Mouse (Mus musculus): ENCODE results near the gene Xlr5b.
"Not testable (repeated sequence)": the region's sequence is repeated elsewhere in the genome, so short reads cannot be mapped to it uniquely, and the experiment has no call there.

The Xlr5b gene

DNA sequence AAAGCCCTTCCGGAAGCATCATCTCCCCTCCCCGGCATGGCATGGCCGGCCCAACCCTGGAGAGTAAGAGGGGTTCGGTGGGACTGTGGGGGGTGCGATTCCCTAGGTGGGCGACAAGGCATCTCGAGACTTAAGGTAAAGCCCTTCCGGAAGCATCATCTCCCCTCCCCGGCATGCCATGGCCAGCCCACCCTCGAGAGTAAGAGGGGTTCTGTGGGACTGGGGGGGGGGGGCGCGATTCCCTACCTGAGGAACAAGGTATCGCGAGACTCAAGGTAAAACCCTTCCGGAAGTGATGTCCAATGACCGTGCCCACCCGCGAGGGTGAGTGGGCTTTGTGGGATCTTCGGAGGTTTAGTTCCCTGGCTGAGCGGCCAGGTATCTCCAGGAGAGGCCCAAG lies at the start of gene Xlr5b:
Xlr5b (plus strand) TSS at position 301 of the 400 bp plus-strand sequence.
- DNase-seq (ENCODE audit: low read depth, low spot score) = not testable (repeated sequence)

DNA sequence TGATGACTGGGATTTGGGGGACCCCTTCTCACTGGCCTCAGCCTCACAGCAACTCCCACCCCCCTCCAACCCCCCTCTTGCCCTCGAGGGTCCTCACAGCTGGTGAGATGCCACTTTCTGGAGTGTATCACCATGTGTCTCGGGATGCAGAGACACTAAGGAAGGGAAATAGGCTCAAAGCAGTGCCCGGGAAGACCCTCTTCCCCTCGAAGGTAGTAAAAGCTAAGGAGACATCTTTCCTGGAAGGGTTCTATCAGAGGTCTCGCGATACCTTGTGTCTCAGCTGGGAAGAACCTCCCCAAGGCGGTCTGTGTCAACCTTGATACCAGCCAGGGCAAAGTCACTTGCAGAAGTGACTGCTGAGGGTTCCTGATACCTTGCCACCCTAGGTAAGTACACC lies 31.8 kb upstream of the Xlr5b start, which contains the start of gene Gm14685:
Gm14685 (plus strand) TSS at position 301 of the 400 bp plus-strand sequence.
- DNase-seq (ENCODE audit: low read depth, low spot score) = not testable (repeated sequence)

DNA sequence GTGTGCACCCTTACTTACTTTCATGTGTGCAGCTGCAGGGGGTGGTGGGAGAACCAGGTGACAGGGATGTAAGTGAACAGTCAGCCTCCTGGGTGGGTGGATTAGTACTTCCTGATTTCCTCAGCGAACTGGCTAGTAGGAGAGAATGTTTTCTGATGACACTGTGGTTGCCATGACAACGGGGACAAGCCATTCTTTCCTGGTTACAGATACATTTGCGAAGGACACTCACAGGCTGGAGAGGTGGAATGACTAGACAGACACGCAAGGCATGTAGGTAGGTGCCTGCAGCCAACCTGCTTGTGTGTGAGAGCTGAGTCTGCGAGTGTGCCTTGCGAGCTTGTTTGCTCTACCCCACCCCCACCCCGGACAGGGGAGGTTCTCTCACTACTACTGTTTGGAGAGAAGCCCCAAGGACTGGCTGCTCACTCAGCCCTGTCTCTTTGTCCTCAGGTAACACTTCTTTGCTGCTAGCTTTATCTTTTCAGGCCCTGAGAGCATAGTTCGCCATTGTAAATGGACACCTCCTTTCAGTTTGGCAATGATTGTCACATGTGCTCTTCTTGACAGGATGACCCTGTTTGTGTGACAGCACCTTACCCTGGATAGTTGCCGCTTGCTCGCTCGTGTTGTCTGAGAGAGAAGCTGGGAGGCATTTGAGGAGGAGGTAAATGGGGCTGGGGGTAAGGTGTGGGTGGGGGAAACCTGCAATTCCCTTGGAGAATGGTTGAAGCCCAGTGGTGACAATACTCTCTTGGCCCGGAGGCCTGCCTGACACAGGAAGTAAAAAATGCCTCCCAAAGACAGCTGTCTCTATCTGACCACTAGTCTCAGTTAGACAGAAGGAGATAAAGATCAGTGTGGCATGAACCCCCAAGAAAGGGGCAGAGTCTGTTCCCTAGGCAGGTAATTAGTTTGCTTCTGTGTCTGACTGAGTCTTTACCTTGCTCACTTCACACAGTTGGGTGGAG lies 25.5 kb upstream of the Xlr5b start:
- DNase-seq (ENCODE audit: low read depth, low spot score) = not testable (repeated sequence)

DNA sequence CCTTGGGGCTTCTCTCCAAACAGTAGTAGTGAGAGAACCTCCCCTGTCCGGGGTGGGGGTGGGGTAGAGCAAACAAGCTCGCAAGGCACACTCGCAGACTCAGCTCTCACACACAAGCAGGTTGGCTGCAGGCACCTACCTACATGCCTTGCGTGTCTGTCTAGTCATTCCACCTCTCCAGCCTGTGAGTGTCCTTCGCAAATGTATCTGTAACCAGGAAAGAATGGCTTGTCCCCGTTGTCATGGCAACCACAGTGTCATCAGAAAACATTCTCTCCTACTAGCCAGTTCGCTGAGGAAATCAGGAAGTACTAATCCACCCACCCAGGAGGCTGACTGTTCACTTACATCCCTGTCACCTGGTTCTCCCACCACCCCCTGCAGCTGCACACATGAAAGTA lies 5.4 kb upstream of the Xlr5b start:
- DNase-seq (ENCODE audit: low read depth, low spot score) = not testable (repeated sequence)

DNA sequence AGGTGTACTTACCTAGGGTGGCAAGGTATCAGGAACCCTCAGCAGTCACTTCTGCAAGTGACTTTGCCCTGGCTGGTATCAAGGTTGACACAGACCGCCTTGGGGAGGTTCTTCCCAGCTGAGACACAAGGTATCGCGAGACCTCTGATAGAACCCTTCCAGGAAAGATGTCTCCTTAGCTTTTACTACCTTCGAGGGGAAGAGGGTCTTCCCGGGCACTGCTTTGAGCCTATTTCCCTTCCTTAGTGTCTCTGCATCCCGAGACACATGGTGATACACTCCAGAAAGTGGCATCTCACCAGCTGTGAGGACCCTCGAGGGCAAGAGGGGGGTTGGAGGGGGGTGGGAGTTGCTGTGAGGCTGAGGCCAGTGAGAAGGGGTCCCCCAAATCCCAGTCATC lies 754 bp downstream of the Xlr5b start, which contains the start of gene DXBay18:
DXBay18 (minus strand) TSS at position 101 of the 400 bp plus-strand sequence.
- not testable (repeated sequence) for DNase-seq (ENCODE audit: low read depth, low spot score)

DNA sequence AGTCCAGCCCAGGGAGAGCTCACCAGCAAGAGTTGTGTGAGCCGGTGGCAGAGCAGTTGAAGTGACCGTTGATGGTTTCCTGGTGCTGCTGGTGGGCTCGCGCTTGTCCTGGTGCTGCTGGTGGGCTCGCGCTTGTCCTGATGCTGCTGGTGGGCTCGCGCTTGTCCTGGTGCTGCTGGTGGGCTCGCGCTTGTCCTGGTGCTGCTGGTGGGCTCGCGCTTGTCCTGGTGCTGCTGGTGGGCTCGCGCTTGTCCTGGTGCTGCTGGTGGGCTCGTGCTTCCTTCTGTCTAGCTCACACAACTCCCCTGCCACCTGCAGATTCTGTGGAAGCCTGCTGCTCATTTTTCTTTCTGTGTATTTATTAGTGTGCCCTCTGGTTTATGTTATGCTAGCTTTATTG lies 28.3 kb downstream of the Xlr5b start, which contains the start of gene Spin2d:
Spin2d (minus strand) TSS at position 101 of the 400 bp plus-strand sequence.
- DNase-seq (ENCODE audit: low read depth, low spot score) = not testable (repeated sequence)

DNA sequence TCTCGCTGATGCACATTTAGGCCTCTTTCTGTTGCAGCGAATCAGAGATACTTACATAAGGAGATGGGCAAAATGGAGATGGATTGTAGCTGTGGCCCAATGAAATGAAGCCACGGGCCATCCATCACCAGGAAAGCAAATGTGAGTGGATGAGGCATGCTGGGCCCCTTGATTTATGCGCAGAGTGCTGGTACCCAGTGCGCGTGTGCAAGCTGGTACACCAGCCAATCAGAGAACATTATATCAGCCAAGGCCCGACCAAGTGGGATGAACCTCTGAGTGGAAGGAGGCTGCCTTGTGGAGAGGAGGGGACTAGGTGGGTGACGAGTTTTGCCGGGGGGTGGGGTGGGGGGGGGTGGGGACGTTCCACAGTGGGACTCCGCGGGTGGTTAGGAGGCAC lies 43.3 kb downstream of the Xlr5b start, which contains the start of gene Xlr3b:
Xlr3b (plus strand) TSS at position 274 of the 400 bp plus-strand sequence.
- peak; percentile 47 for DNase-seq (ENCODE audit: low read depth, low spot score)
